Mouse (Mus musculus) small intestine, adult 2 months (tissue): ENCODE measurements at regions not wholly inside any gene's neighbourhood (a gene's known extent, or its start where the extent isn't known, plus 50 kb on each side); places are given as distances from the start of the nearest gene placed in this dataset.

Experiments
- H3K27ac ChIP-seq: fragments of 200-500 bp; 2 replicates; pipeline ENCODE4 v1.5.1; 2012; ENCODE audit warnings: low read depth, low read length, control low read depth, inconsistent platforms; ENCODE audit not compliant: insufficient read depth
- H3K27me3 ChIP-seq: fragments of 200-500 bp; 2 replicates; pipeline ENCODE4 v1.6.1; 2012; ENCODE audit warnings: mild to moderate bottlenecking, moderate library complexity, low read length, inconsistent platforms; ENCODE audit not compliant: control insufficient read depth, insufficient read depth
- H3K36me3 ChIP-seq: fragments of 200-500 bp; 2 replicates; pipeline ENCODE4 v1.6.1; 2012; ENCODE audit warnings: mild to moderate bottlenecking, low read length, control low read depth, inconsistent platforms; ENCODE audit not compliant: control insufficient read depth, insufficient read depth
- H3K4me1 ChIP-seq: fragments of 200-500 bp; 2 replicates; pipeline ENCODE4 v1.6.1; 2012; ENCODE audit warnings: low read length, inconsistent platforms, mixed read lengths; ENCODE audit not compliant: control insufficient read depth, insufficient read depth, insufficient read length
- H3K4me3 ChIP-seq: fragments of 200-500 bp; 2 replicates; pipeline ENCODE4 v1.5.1; 2012; ENCODE audit warnings: low read depth, mild to moderate bottlenecking, control low read depth, inconsistent platforms, low read length, moderate library complexity
- CTCF ChIP-seq: fragments of 200-500 bp; IDR thresholded peaks from 2 replicates; pipeline ENCODE4 v1.5.1; 2012; ENCODE audit warnings: low read depth, mild to moderate bottlenecking, control low read depth, inconsistent platforms, low read length, moderate library complexity, mixed read lengths; ENCODE audit not compliant: insufficient replicate concordance, insufficient read length; ENCODE audit errors: extremely low read depth
- POLR2A ChIP-seq: fragments of 200-500 bp; IDR thresholded peaks from 2 replicates; pipeline ENCODE4 v1.6.1; 2012; ENCODE audit warnings: low read depth, mild to moderate bottlenecking, control low read depth, inconsistent platforms, low read length, moderate library complexity
- WGBS: fragments of 180-500 bp; shearing (Covaris S2); methylation state at CpG from one replicate; pipeline ENCODE4 v1.1.7; 2018; 5-methylcytosine and 5-hydroxymethylcytosine counted together

GRCm38 (mm10) chr13:83987746-83988423 is 234.2 kb upstream of the Tmem161b start:
- Histone ChIP-seq H3K4me3 (no peak overlapping the region), H3K27me3 (no peaks in the 10 kb centered on the region), H3K4me1 (no peaks in the 10 kb centered on the region), H3K36me3 (no peaks in the 10 kb centered on the region), H3K27ac (no peak overlapping the region)
- 61% methylated on average over 11 of the region's 11 CpGs for WGBS
- TF ChIP-seq CTCF (no peak), POLR2A (no peak)

GRCm38 (mm10) chr13:83988517-83988916 is 233.6 kb upstream of the Tmem161b start:
- Histone ChIP-seq H3K4me1 (no peaks in the 10 kb centered on the region), H3K27ac (no peak overlapping the region), H3K36me3 (no peaks in the 10 kb centered on the region), H3K4me3 (no peak overlapping the region), H3K27me3 (no peaks in the 10 kb centered on the region)
- WGBS = 50% methylated on average over 4 of the region's 4 CpGs
- no peak for TF ChIP-seq POLR2A
- TF ChIP-seq CTCF = no peak

GRCm38 (mm10) chr13:83997599-83998369 is 224.3 kb upstream of the Tmem161b start:
- WGBS = 42% methylated on average over 12 of the region's 12 CpGs
- H3K4me1 ChIP-seq = no peaks in the 10 kb centered on the region

GRCm38 (mm10) chr13:84021771-84022170 is 200.3 kb upstream of the Tmem161b start:
- Histone ChIP-seq H3K27ac (no peak overlapping the region), H3K4me3 (no peak overlapping the region), H3K4me1 (no peaks in the 10 kb centered on the region), H3K36me3 (no peaks in the 10 kb centered on the region), H3K27me3 (no peaks in the 10 kb centered on the region)
- TF ChIP-seq CTCF = no peak
- no peak for TF ChIP-seq POLR2A
- 82% methylated on average over 7 of the region's 7 CpGs for WGBS

More at GRCm38 (mm10) chr13:83997599-83998369, 224.3 kb upstream of the Tmem161b start:
- Histone ChIP-seq H3K27ac (no peak overlapping the region), H3K27me3 (no peaks in the 10 kb centered on the region), H3K36me3 (no peaks in the 10 kb centered on the region), H3K4me3 (no peak overlapping the region)
- no peak for TF ChIP-seq CTCF
- TF ChIP-seq POLR2A = no peak

- 76% methylated on average over 1 of the region's 1 CpGs for WGBS
- H3K4me1 ChIP-seq = no peaks in the 10 kb centered on the region
These were observed 199.1 kb upstream of the Tmem161b start for GRCm38 (mm10) chr13:84023021-84023420.

GRCm38 (mm10) chr13:84023637-84024036 is 198.5 kb upstream of the Tmem161b start:
- no peak overlapping the region for H3K4me3 ChIP-seq
- TF ChIP-seq CTCF (no peak), POLR2A (no peak)
- H3K4me1 ChIP-seq = no peaks in the 10 kb centered on the region
- no peak overlapping the region for H3K27ac ChIP-seq
- no peaks in the 10 kb centered on the region for H3K27me3 ChIP-seq
- H3K36me3 ChIP-seq = no peaks in the 10 kb centered on the region
- WGBS = 80% methylated on average over 5 of the region's 5 CpGs

More at GRCm38 (mm10) chr13:84023021-84023420, 199.1 kb upstream of the Tmem161b start:
- Histone ChIP-seq H3K36me3 (no peaks in the 10 kb centered on the region), H3K27ac (no peak overlapping the region), H3K4me3 (no peak overlapping the region), H3K27me3 (no peaks in the 10 kb centered on the region)
- TF ChIP-seq POLR2A = no peak
- no peak for TF ChIP-seq CTCF

- Histone ChIP-seq H3K27ac (no peak overlapping the region), H3K36me3 (no peaks in the 10 kb centered on the region), H3K4me3 (no peak overlapping the region), H3K4me1 (no peaks in the 10 kb centered on the region), H3K27me3 (no peaks in the 10 kb centered on the region)
- 84% methylated on average over 2 of the region's 2 CpGs for WGBS
- TF ChIP-seq POLR2A (no peak), CTCF (no peak)
These were observed 196.7 kb upstream of the Tmem161b start for GRCm38 (mm10) chr13:84025348-84025747.
